In the genomic region with DNA sequence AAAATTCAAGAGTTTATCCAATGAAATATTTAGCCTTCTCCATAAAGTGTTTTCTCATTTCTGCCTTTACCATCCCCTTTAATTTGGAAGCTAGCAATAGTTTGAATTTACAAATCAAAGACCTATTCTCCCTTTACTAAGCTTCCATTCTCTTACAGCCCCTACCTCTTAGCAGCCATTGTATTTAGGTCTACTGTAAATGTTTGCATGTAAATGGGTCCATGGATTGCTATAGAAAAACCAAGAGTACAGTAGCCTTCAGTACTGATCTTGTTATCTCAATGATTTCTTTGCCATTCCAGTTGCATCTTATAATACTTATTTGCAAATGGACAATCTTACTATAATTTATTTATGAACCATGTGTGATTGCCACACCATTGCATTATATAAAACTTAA, we compare ENCODE assay signal across 12 mouse cellular contexts.
"Had no signal": no experiment of that assay in that cellular context is flagged by ENCODE, and none has a peak within 500 bp of the region (broad histone marks: within the 10 kb centered on the region; RNA-seq: fewer than 3 reads in every experiment).

No protein-coding gene starts in this region.

- DNase-seq: retina, postnatal 1 day; right cerebral cortex, adult 18-20 months; right cerebral cortex, postnatal 14 days; right cerebral cortex, postnatal 25 days; right cerebral cortex, postnatal 4 days; spleen, adult 18-20 months; thymus, adult 18-20 months; thymus, adult 2 months; thymus, postnatal 14 days; thymus, postnatal 25 days; thymus, postnatal 36 days; thymus, postnatal 4 days had no signal
